Mouse (Mus musculus): ENCODE results near the gene Sik2.

DNA sequence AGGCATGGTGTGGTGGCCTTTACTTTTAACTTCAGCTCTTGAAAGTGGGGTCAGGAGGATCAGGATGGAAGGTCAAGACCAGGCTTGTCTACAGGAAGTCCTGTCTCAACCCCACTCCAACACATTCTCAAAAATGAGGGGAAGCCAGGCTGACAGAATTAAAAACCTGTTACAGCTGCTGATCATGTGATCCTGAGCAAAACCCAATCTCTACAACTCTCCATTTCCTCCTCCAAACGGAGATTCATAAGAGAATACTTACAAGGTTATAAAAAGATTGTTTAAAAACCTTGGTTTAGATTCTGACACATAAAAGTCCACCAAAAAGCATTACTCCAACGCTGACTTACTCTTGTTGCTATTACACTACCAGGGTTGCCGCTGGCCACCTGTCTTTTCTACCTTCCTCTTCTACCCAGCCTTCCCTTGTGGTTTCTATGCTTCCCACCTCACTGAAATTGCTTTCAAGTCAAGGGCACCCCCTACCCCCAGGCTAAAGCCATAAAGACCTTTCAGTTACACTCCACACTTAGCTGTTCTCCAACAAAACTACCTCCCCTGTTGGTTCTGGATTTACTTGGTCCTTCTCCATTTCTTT is 67.0 kb downstream of the Sik2 start:
- TF ChIP-seq CTCF (IDR thresholded peaks at IDR 0.05; ENCODE audit: low read depth) (no peak), EP300 (IDR thresholded peaks at IDR 0.05; ENCODE audit: low read depth) (no peak)

All from heart, postnatal 0 days (tissue).